Mouse (Mus musculus) C2C12 (cell line): ENCODE results near the gene Zfp791. TPM values are rescaled to one million over a fixed set of nuclear protein-coding genes. Genes with fewer than 3 reads are reported as not detected.

Source experiments
- H3K27me3 ChIP-seq: one replicate; pipeline ENCODE4 v1.6.1; 2011; ENCODE audit not compliant: control insufficient read depth, insufficient read depth, insufficient read length
- H3K36me3 ChIP-seq: one replicate; pipeline ENCODE4 v1.6.1; 2011; ENCODE audit not compliant: control insufficient read depth, insufficient read depth
- H3K4me3 ChIP-seq: one replicate; pipeline ENCODE4 v1.5.1; 2011; ENCODE audit warnings: mild to moderate bottlenecking, control low read depth; ENCODE audit not compliant: poor library complexity, insufficient read depth, severe bottlenecking
- H3K79me2 ChIP-seq: one replicate; pipeline ENCODE4 v1.6.1; 2011; ENCODE audit not compliant: control insufficient read depth, insufficient read depth
- H3K79me3 ChIP-seq: one replicate; pipeline ENCODE4 v1.6.1; 2011; ENCODE audit warnings: low read depth, control low read depth
- H3ac ChIP-seq: one replicate; pipeline ENCODE3; 2011; ENCODE audit warnings: low read depth; ENCODE audit not compliant: control insufficient read depth, insufficient read length
- CEBPB ChIP-seq: IDR thresholded peaks from one replicate; pipeline ENCODE4 v1.6.1; 2011; ENCODE audit warnings: low read depth, mild to moderate bottlenecking, control low read depth, moderate library complexity
- CTCF ChIP-seq: IDR thresholded peaks from one replicate; pipeline ENCODE4 v1.5.1; 2011; ENCODE audit not compliant: control insufficient read depth, insufficient read depth, insufficient read length
- FOSL1 ChIP-seq: IDR thresholded peaks from one replicate; pipeline ENCODE4 v1.8.0; 2011; ENCODE audit warnings: mild to moderate bottlenecking, low read length; ENCODE audit not compliant: poor library complexity, insufficient read depth, severe bottlenecking
- MAX ChIP-seq: IDR thresholded peaks from one replicate; pipeline ENCODE4 v1.6.1; 2011; ENCODE audit warnings: mild to moderate bottlenecking, control low read depth
- MYOD1 ChIP-seq: IDR thresholded peaks from one replicate; pipeline ENCODE4 v1.6.1; 2011; ENCODE audit warnings: low read depth; ENCODE audit not compliant: control insufficient read depth, insufficient read length
- MYOG ChIP-seq: IDR thresholded peaks from one replicate; pipeline ENCODE4 v1.6.1; 2011; ENCODE audit not compliant: control insufficient read depth, insufficient read length; ENCODE audit errors: extremely low read depth
- USF1 ChIP-seq: IDR thresholded peaks from one replicate; pipeline ENCODE4 v1.6.1; 2011; ENCODE audit warnings: low read depth, mild to moderate bottlenecking, control low read depth, moderate library complexity
- microRNA-seq: library from miRNA; unstranded; fragments of <30 nt; microRNA quantifications from one replicate; pipeline ENCODE4, GENCODE M21; 2019; ENCODE audit warnings: borderline microRNAs expressed
- polyA plus RNA-seq: library from polyadenylated mRNA; unstranded; fragments of >200 nt; fragmentation: generic; extraction: Trizol; gene quantifications from one replicate; pipeline ENCODE4 v1.2.1, GENCODE M21; 2012; ENCODE audit warnings: missing spikeins

The Zfp791 gene
- polyA plus RNA-seq, 1 experiment = 0.07 TPM

GRCm38 (mm10) chr8:85067155-85067554, 55.7 kb downstream of the Zfp791 start:
- Histone ChIP-seq H3ac (no peak overlapping the region), H3K79me2 (peaks cover 9% of the 10 kb centered on the region), H3K4me3 (no peak overlapping the region), H3K79me3 (peaks cover 7% of the 10 kb centered on the region), H3K27me3 (no peaks in the 10 kb centered on the region), H3K36me3 (peaks cover 3% of the 10 kb centered on the region)
- no peak for TF ChIP-seq MYOG
- TF ChIP-seq FOSL1 = no peak
- TF ChIP-seq CEBPB = no peak
- TF ChIP-seq MAX = no peak
- TF ChIP-seq MYOD1 = no peak
- no peak for TF ChIP-seq CTCF
- no peak for TF ChIP-seq USF1

- no peak for TF ChIP-seq FOSL1
- no peak for TF ChIP-seq USF1
- no peak for TF ChIP-seq MYOG
- TF ChIP-seq CEBPB = no peak
- no peak for TF ChIP-seq CTCF
- TF ChIP-seq MAX = no peak
- no peak for TF ChIP-seq MYOD1
- H3K27me3 ChIP-seq = no peaks in the 10 kb centered on the region
- peaks cover 3% of the 10 kb centered on the region for H3K36me3 ChIP-seq
- H3K4me3 ChIP-seq = no peak overlapping the region
- peaks cover 21% of the 10 kb centered on the region for H3K79me2 ChIP-seq
- H3K79me3 ChIP-seq = peaks cover 7% of the 10 kb centered on the region
- H3ac ChIP-seq = no peak overlapping the region
Observed at GRCm38 (mm10) chr8:85065213-85065612, 57.7 kb downstream of the Zfp791 start.

- TF ChIP-seq FOSL1 (no peak), USF1 (no peak), MYOD1 (no peak), CTCF (no peak), CEBPB (no peak), MAX (no peak), MYOG (no peak)
- no peaks in the 10 kb centered on the region for H3K27me3 ChIP-seq
- H3K79me3 ChIP-seq = peaks cover 7% of the 10 kb centered on the region
- no peaks in the 10 kb centered on the region for H3K36me3 ChIP-seq
- peaks cover 22% of the 10 kb centered on the region for H3K79me2 ChIP-seq
- H3ac ChIP-seq = no peak overlapping the region
- H3K4me3 ChIP-seq = no peak overlapping the region
Observed at GRCm38 (mm10) chr8:85062603-85063002, 60.3 kb downstream of the Zfp791 start.

GRCm38 (mm10) chr8:85059879-85060616, 62.8 kb downstream of the Zfp791 start, which contains the start of gene Fbxw9:
Fbxw9 (plus strand) TSS chr8:85060055.
- Histone ChIP-seq H3K4me3 (peak within 1 kb of the TSS; percentile 83), H3K79me3 (peaks cover 7% of the 10 kb centered on the region), H3K27me3 (no peaks in the 10 kb centered on the region), H3K79me2 (peaks cover 22% of the 10 kb centered on the region), H3ac (peak within 1 kb of the TSS; percentile 50), H3K36me3 (peaks cover 20% of the 10 kb centered on the region)
- TF ChIP-seq USF1 (no peak), CEBPB (no peak), MYOD1 (no peak), FOSL1 (no peak), MAX (no peak), MYOG (no peak), CTCF (no peak)

Small RNA genes within 50 kb of the gene (microRNA-seq; reads per million reads assigned to microRNA genes)
- gene Gm23388 (not detected), gene Mir7070 (1.8 reads per million, percentile 38 among the genes with 10 or more reads in this experiment)

Other genes starting within 250 kb of the Zfp791 start
- gene Gcdh, start 229.2 kb downstream of the Zfp791 start, polyA plus RNA-seq = 11.4 TPM
- 0.09 TPM for gene Klf1, start 221.2 kb downstream of the Zfp791 start, polyA plus RNA-seq
- 9.0 TPM for gene Dnase2a, start 214.5 kb downstream of the Zfp791 start, polyA plus RNA-seq
- not detected for gene Mast1, start 185.7 kb downstream of the Zfp791 start, polyA plus RNA-seq
- gene Rtbdn, start 176.1 kb downstream of the Zfp791 start, polyA plus RNA-seq = 0.05 TPM
- not detected for gene Gm49661, start 153.7 kb downstream of the Zfp791 start, polyA plus RNA-seq
- gene Prdx2, start 153.5 kb downstream of the Zfp791 start, polyA plus RNA-seq = 609 TPM
- gene Rnaseh2a, start 153.3 kb downstream of the Zfp791 start, polyA plus RNA-seq = 145 TPM
- gene Junb, start 144.4 kb downstream of the Zfp791 start, polyA plus RNA-seq = 158 TPM
- 7.0 TPM for gene Hook2, start 132.5 kb downstream of the Zfp791 start, polyA plus RNA-seq
- gene Best2, start 108.6 kb downstream of the Zfp791 start, polyA plus RNA-seq = 0.04 TPM
- 253 TPM for gene Asna1, start 97.8 kb downstream of the Zfp791 start, polyA plus RNA-seq
- gene Trir, start 96.3 kb downstream of the Zfp791 start, polyA plus RNA-seq = 321 TPM
- 52.0 TPM for gene Tnpo2, start 86.2 kb downstream of the Zfp791 start, polyA plus RNA-seq
- gene Fbxw9, start 63.0 kb downstream of the Zfp791 start, polyA plus RNA-seq = 20.0 TPM
- gene Gm5741, start 55.1 kb downstream of the Zfp791 start, polyA plus RNA-seq = not detected
- gene Dhps, start 51.3 kb downstream of the Zfp791 start, polyA plus RNA-seq = 123 TPM
- gene Wdr83os, start 42.4 kb downstream of the Zfp791 start, polyA plus RNA-seq = 152 TPM
- 25.0 TPM for gene Wdr83, start 41.8 kb downstream of the Zfp791 start, polyA plus RNA-seq
- gene Man2b1, start 39.8 kb downstream of the Zfp791 start, polyA plus RNA-seq = 9.8 TPM
- not detected for gene Cks1brt, start 28.8 kb upstream of the Zfp791 start, polyA plus RNA-seq
- not detected for gene Olfr371, start 102.9 kb upstream of the Zfp791 start, polyA plus RNA-seq
- gene Orc6, start 176.5 kb upstream of the Zfp791 start, polyA plus RNA-seq = 41.6 TPM
- 38.8 TPM for gene Vps35, start 176.7 kb upstream of the Zfp791 start, polyA plus RNA-seq